Mouse (Mus musculus) CH12.LX (cell line): ENCODE data around the gene Syk. TPM values are rescaled to one million over a fixed set of nuclear protein-coding genes. Genes with fewer than 3 reads are reported as not detected.

Experiments used
- DNase-seq: peaks from one replicate; pipeline ENCODE4 v3.0.0-alpha.2; 2013; ENCODE audit errors: extremely low read depth
- H3K27ac ChIP-seq: 2 replicates; pipeline ENCODE4 v1.5.1; 2012; ENCODE audit warnings: low read depth, mild to moderate bottlenecking, control low read depth, moderate library complexity; ENCODE audit not compliant: insufficient read depth
- H3K27me3 ChIP-seq: replicated peaks from 2 replicates; pipeline ENCODE3; 2012; ENCODE audit warnings: inconsistent platforms
- H3K36me3 ChIP-seq, 2 experiments: replicated peaks in 1 of 2; 2 replicates each; pipeline versions ENCODE3 to v1.6.1; 2012; ENCODE audit warnings: inconsistent platforms in 1 of 2, low read length in 1 of 2, mild to moderate bottlenecking in 1 of 2, mixed read lengths in 1 of 2, moderate library complexity in 1 of 2; ENCODE audit not compliant: control insufficient read depth in 1 of 2, insufficient read depth in 1 of 2
- H3K4me1 ChIP-seq, 2 experiments: 2 replicates each; pipeline ENCODE4 v1.6.1; 2012; ENCODE audit warnings: inconsistent platforms in 1 of 2, moderate library complexity in 1 of 2; ENCODE audit not compliant: insufficient read depth in 2 of 2, control insufficient read depth in 1 of 2
- H3K4me2 ChIP-seq: 2 replicates; pipeline ENCODE4 v1.6.1; 2012; ENCODE audit warnings: low read depth, mild to moderate bottlenecking, control low read depth; ENCODE audit not compliant: poor library complexity, insufficient read depth, severe bottlenecking
- H3K4me3 ChIP-seq, 3 experiments: fragments of 150-350 bp in 1 of 3; sonication (generic) in 1 of 3; replicated peaks in 1 of 3; 2 replicates each; pipeline versions ENCODE3 to v1.5.1; 2011 to 2012; ENCODE audit warnings: low read depth in 2 of 3, low read length in 2 of 3, mild to moderate bottlenecking in 2 of 3, moderate library complexity in 2 of 3, control low read depth in 1 of 3, improper control_type of control experiment in 1 of 3, inconsistent platforms in 1 of 3, mixed read lengths in 1 of 3; ENCODE audit not compliant: poor library complexity in 1 of 3
- H3K79me2 ChIP-seq: replicated peaks from 2 replicates; pipeline ENCODE4 v1.6.1; 2012; ENCODE audit warnings: mild to moderate bottlenecking, moderate library complexity; ENCODE audit not compliant: control insufficient read depth, poor library complexity, insufficient read depth, severe bottlenecking; ENCODE audit errors: extremely low read depth
- H3K9ac ChIP-seq: 2 replicates; pipeline ENCODE4 v1.6.1; 2012; ENCODE audit warnings: low read depth, mild to moderate bottlenecking, control low read depth, moderate library complexity; ENCODE audit not compliant: insufficient read depth
- H3K9me3 ChIP-seq: replicated peaks from 2 replicates; pipeline ENCODE3; 2012; ENCODE audit warnings: low read length, inconsistent platforms, mixed read lengths
- BHLHE40 ChIP-seq: IDR thresholded peaks from 2 replicates; pipeline ENCODE4 v1.6.1; 2011; ENCODE audit warnings: mild to moderate bottlenecking, low read depth, low read length, improper control_type of control experiment
- CHD1 ChIP-seq: IDR thresholded peaks from 2 replicates; pipeline ENCODE4 v1.6.1; 2012; ENCODE audit warnings: low read depth, low read length, improper control_type of control experiment, inconsistent platforms
- CTCF ChIP-seq, 2 experiments: IDR thresholded peaks in 1 of 2; conservative IDR thresholded peaks in 1 of 2; 2 replicates each; pipeline ENCODE4 v1.5.1; 2011 to 2012; ENCODE audit warnings: low read depth in 2 of 2, low read length in 2 of 2, improper control_type of control experiment in 1 of 2, inconsistent platforms in 1 of 2, mild to moderate bottlenecking in 1 of 2, moderate library complexity in 1 of 2
- E2F4 ChIP-seq: IDR thresholded peaks from 2 replicates; pipeline ENCODE4 v1.6.1; 2011; ENCODE audit warnings: low read depth, low read length, improper control_type of control experiment; ENCODE audit not compliant: insufficient replicate concordance
- ELF1 ChIP-seq: IDR thresholded peaks from 2 replicates; pipeline ENCODE4 v1.6.1; 2014; ENCODE audit warnings: low read depth, mild to moderate bottlenecking, inconsistent platforms, low read length, improper control_type of control experiment
- EP300 ChIP-seq: IDR thresholded peaks from 2 replicates; pipeline ENCODE4 v1.6.1; 2011; ENCODE audit warnings: low read length, improper control_type of control experiment
- ETS1 ChIP-seq: conservative IDR thresholded peaks from 2 replicates; pipeline ENCODE4 v1.6.1; 2012; ENCODE audit warnings: low read depth, mild to moderate bottlenecking, inconsistent platforms, low read length, improper control_type of control experiment, moderate library complexity
- GABPA ChIP-seq: IDR thresholded peaks from 2 replicates; pipeline ENCODE4 v1.6.1; 2012; ENCODE audit warnings: low read depth, low read length, improper control_type of control experiment, inconsistent platforms; ENCODE audit not compliant: insufficient replicate concordance
- HCFC1 ChIP-seq: IDR thresholded peaks from 2 replicates; pipeline ENCODE4 v1.6.1; 2012; ENCODE audit warnings: low read depth, mild to moderate bottlenecking, inconsistent platforms, low read length, improper control_type of control experiment
- IRF4 ChIP-seq: IDR thresholded peaks from 2 replicates; pipeline ENCODE4 v1.6.1; 2014; ENCODE audit warnings: low read depth, mild to moderate bottlenecking, inconsistent platforms, low read length, improper control_type of control experiment
- JUN ChIP-seq: IDR thresholded peaks from 2 replicates; pipeline ENCODE4 v1.6.1; 2011; ENCODE audit warnings: low read depth, mild to moderate bottlenecking, low read length, improper control_type of control experiment, moderate library complexity; ENCODE audit not compliant: insufficient read depth
- JUND ChIP-seq: conservative IDR thresholded peaks from 2 replicates; pipeline ENCODE4 v1.6.1; 2011; ENCODE audit warnings: low read depth, low read length, improper control_type of control experiment
- KAT2A ChIP-seq: IDR thresholded peaks from 2 replicates; pipeline ENCODE4 v1.6.1; 2012; ENCODE audit warnings: low read length, improper control_type of control experiment, inconsistent platforms; ENCODE audit not compliant: insufficient replicate concordance
- MAX ChIP-seq: IDR thresholded peaks from 2 replicates; pipeline ENCODE4 v1.6.1; 2011; ENCODE audit warnings: low read length, improper control_type of control experiment
- MAZ ChIP-seq: IDR thresholded peaks from 2 replicates; pipeline ENCODE4 v1.6.1; 2012; ENCODE audit warnings: low read depth, mild to moderate bottlenecking, inconsistent platforms, low read length, improper control_type of control experiment, moderate library complexity
- MEF2A ChIP-seq: IDR thresholded peaks from 2 replicates; pipeline ENCODE4 v1.6.1; 2014; ENCODE audit warnings: low read depth, mild to moderate bottlenecking, inconsistent platforms, low read length, improper control_type of control experiment, borderline replicate concordance
- MXI1 ChIP-seq: IDR thresholded peaks from 2 replicates; pipeline ENCODE4 v1.6.1; 2011; ENCODE audit warnings: mild to moderate bottlenecking, low read depth, low read length, improper control_type of control experiment
- MYC ChIP-seq: IDR thresholded peaks from 2 replicates; pipeline ENCODE4 v1.6.1; 2011; ENCODE audit warnings: low read depth, mild to moderate bottlenecking, improper control_type of control experiment, low read length
- NELFE ChIP-seq: IDR thresholded peaks from 2 replicates; pipeline ENCODE4 v1.6.1; 2011; ENCODE audit warnings: low read depth, low read length, improper control_type of control experiment
- NRF1 ChIP-seq: IDR thresholded peaks from 2 replicates; pipeline ENCODE4 v1.6.1; 2014; ENCODE audit warnings: low read depth, mild to moderate bottlenecking, inconsistent platforms, low read length, improper control_type of control experiment, moderate library complexity
- PAX5 ChIP-seq: IDR thresholded peaks from 2 replicates; pipeline ENCODE4 v1.6.1; 2012; ENCODE audit warnings: low read length, inconsistent platforms, mixed read lengths
- POLR2A ChIP-seq: IDR thresholded peaks from 2 replicates; pipeline ENCODE4 v1.6.1; 2011; ENCODE audit warnings: low read depth, mild to moderate bottlenecking, improper control_type of control experiment, low read length
- POLR2AphosphoS2 ChIP-seq: IDR thresholded peaks from 2 replicates; pipeline ENCODE4 v1.6.1; 2011; ENCODE audit warnings: low read depth, low read length, improper control_type of control experiment
- RAD21 ChIP-seq: IDR thresholded peaks from 2 replicates; pipeline ENCODE4 v1.6.1; 2011; ENCODE audit warnings: low read depth, mild to moderate bottlenecking, low read length, improper control_type of control experiment, moderate library complexity
- RCOR1 ChIP-seq: conservative IDR thresholded peaks from 2 replicates; pipeline ENCODE4 v1.6.1; 2012; ENCODE audit warnings: low read depth, mild to moderate bottlenecking, inconsistent platforms, low read length, improper control_type of control experiment
- TBP ChIP-seq: conservative IDR thresholded peaks from 2 replicates; pipeline ENCODE4 v1.6.1; 2011; ENCODE audit warnings: low read depth, low read length, improper control_type of control experiment
- TCF12 ChIP-seq: IDR thresholded peaks from 2 replicates; pipeline ENCODE4 v1.6.1; 2014; ENCODE audit warnings: low read depth, mild to moderate bottlenecking, inconsistent platforms, low read length, improper control_type of control experiment
- UBTF ChIP-seq: IDR thresholded peaks from 2 replicates; pipeline ENCODE4 v1.6.1; 2012; ENCODE audit warnings: low read depth, mild to moderate bottlenecking, inconsistent platforms, low read length, improper control_type of control experiment, moderate library complexity
- USF2 ChIP-seq: conservative IDR thresholded peaks from 2 replicates; pipeline ENCODE4 v1.6.1; 2011; ENCODE audit warnings: low read depth, low read length, improper control_type of control experiment
- ZMIZ1 ChIP-seq: IDR thresholded peaks from 2 replicates; pipeline ENCODE4 v1.6.1; 2012; ENCODE audit warnings: low read depth, mild to moderate bottlenecking, inconsistent platforms, low read length, improper control_type of control experiment
- dilution Hi-C: fragments of 300-500 bp; cut with MboI; formaldehyde crosslinking; loops from 2 replicates; pipeline ENCODE4 v1.14.3; 2020; ENCODE audit warnings: low sequenced_read_pairs; ENCODE audit not compliant: extremely low pct_unique_long_range_greater_than_20kb, extremely low pct_ligation_motif_present
- in situ Hi-C: fragments of 300-500 bp; cut with MboI; formaldehyde crosslinking; loops from 3 replicates; pipeline ENCODE4 v1.14.3; 2019; ENCODE audit warnings: low sequenced_read_pairs, low pct_ligation_motif_present, low pct_unique_long_range_greater_than_20kb, mixed read lengths
- polyA plus RNA-seq: library from polyadenylated mRNA; unstranded; fragments of >175 nt; gene quantifications from 2 replicates; pipeline ENCODE4 v1.2.1, GENCODE M21; 2012; ENCODE audit warnings: low read depth; ENCODE audit not compliant: insufficient read length
- total RNA-seq, 2 experiments: library from RNA; depleted of rRNA; stranded (reverse); fragments of 300-350 nt in 1 of 2; fragments of >200 nt in 1 of 2; gene quantifications; 2 replicates each; pipeline ENCODE4 v1.2.3; 2012 to 2014

Syk gene
- total and polyA plus RNA-seq, 3 experiments, result 117 to 185 (median 163) TPM

DNA sequence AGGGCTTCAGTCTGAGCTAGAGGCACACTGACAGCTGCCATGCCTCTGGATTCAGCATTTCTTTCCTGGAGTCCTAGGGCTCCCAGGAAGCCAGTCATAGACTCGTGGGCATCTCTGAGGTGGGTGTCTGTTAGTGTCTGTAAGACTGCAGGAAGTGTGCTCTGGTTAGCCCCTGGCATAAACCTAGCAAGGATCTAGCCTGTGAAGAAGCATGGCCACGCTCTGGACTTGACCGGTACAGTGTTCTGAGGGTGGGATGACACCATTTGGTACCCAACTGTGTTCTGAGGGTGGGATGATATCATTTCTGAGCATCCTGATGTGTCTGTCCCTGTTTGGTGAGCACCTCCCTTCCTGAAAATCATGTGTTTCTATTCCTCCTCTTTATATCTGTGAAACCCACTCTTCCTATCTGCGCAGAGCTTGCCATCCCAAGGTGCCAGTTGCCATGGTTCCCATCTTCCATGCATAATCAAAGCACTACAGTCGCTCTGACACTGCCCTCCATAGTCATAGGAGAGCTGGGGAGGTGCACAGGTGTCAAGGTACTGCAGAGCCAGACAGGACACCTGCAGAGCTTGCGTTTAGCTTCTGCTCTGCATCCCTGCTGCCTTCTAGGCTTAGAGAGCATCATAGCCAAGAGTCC, 20.9 kb downstream of the Syk start:
- Histone ChIP-seq H3K4me3 (no peak overlapping the region), H3K4me2 (peak overlapping the region; percentile 74; the same call in 1 of the 2 replicates), H3K27me3 (no peaks in the 10 kb centered on the region), H3K9ac (peak overlapping the region; percentile 24; the same call in 1 of the 2 replicates), H3K4me1 (peaks cover 45 to 89% of the 10 kb centered on the region in 2 experiments), H3K36me3 (peaks cover 51 to 90% of the 10 kb centered on the region in 2 experiments), H3K27ac (peak overlapping the region; percentile 82), H3K79me2 (peaks cover 88% of the 10 kb centered on the region), H3K9me3 (peaks cover 8% of the 10 kb centered on the region)
- dilution Hi-C loops, result no loop called here
- in situ Hi-C loops, result no loop called here
- TF ChIP-seq KAT2A, result no peak
- TF ChIP-seq TCF12, result no peak
- TF ChIP-seq GABPA, result no peak
- TF ChIP-seq UBTF, result no peak
- no peak for TF ChIP-seq NRF1
- no peak for TF ChIP-seq ZMIZ1
- no peak for TF ChIP-seq JUND
- TF ChIP-seq MXI1, result no peak
- no peak for TF ChIP-seq CHD1
- no peak for TF ChIP-seq CTCF (conservative IDR thresholded peaks at IDR 0.05 in 1 of 2, IDR thresholded peaks at IDR 0.05 in 1 of 2; ENCODE audit: low read depth in 2 of 2, low read length in 2 of 2)
- TF ChIP-seq USF2, result no peak
- no peak for DNase-seq

DNA sequence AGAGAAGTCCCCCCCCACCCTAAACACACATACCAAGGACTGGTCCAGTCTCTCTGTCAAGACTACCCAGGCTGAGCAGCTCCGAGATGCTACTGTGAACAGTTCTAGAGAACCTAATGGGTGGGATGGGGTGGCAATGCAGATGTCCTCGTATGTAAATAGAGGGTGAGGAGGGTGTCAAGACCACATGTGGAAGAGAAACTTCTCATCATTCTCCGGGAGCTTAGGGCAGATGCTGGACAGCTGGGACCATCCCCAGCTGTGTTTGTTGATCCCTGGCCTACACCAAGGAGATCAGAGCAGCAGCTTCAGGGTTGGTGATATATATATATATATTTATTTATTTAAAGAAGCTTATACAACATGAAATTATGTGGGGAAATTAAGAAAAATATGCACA, 22.0 kb downstream of the Syk start:
- H3K27me3 ChIP-seq, result no peaks in the 10 kb centered on the region
- H3K9ac ChIP-seq, result peak overlapping the region; percentile 27; the same call in 1 of the 2 replicates
- peak overlapping the region; percentile 87; the same call in 1 of the 2 replicates for H3K27ac ChIP-seq
- H3K4me1 ChIP-seq, result peaks cover 55 to 95% of the 10 kb centered on the region in 2 experiments
- peaks cover 53 to 90% of the 10 kb centered on the region in 2 experiments for H3K36me3 ChIP-seq
- in situ Hi-C loops, result no loop called here
- peaks cover 89% of the 10 kb centered on the region for H3K79me2 ChIP-seq
- H3K4me3 ChIP-seq, result peak overlapping the region in 1 of 3 experiments; percentile 17
- H3K4me2 ChIP-seq, result peak overlapping the region; percentile 74
- dilution Hi-C loops, result no loop called here
- peak; percentile 56 for DNase-seq
- H3K9me3 ChIP-seq, result peaks cover 8% of the 10 kb centered on the region
- TF ChIP-seq MXI1, result peak; percentile 64; the same call in 1 of the 2 replicates
- no peak for TF ChIP-seq NRF1
- TF ChIP-seq HCFC1, result no peak
- peak; percentile 33; the same call in 1 of the 2 replicates for TF ChIP-seq POLR2A
- peak; percentile 68; the same call in 1 of the 2 replicates for TF ChIP-seq MAZ
- peak; percentile 76 for TF ChIP-seq MYC
- TF ChIP-seq ETS1, result peak; percentile 81
- TF ChIP-seq ZMIZ1, result no peak
- no peak for TF ChIP-seq RCOR1
- TF ChIP-seq TBP, result no peak
- TF ChIP-seq KAT2A, result no peak
- TF ChIP-seq EP300, result peak; percentile 52; the same call in 1 of the 2 replicates
- TF ChIP-seq IRF4, result peak; percentile 29; the same call in 1 of the 2 replicates
- peak; percentile 86 for TF ChIP-seq TCF12
- TF ChIP-seq MEF2A, result no peak
- no peak for TF ChIP-seq PAX5
- TF ChIP-seq BHLHE40, result 0 out of 2 replicates have a peak, but pooled peaks have one; percentile 9
- no peak for TF ChIP-seq CHD1
- no peak for TF ChIP-seq NELFE
- no peak for TF ChIP-seq POLR2AphosphoS2
- no peak for TF ChIP-seq ELF1
- no peak for TF ChIP-seq E2F4
- TF ChIP-seq GABPA, result no peak
- TF ChIP-seq JUN, result no peak
- TF ChIP-seq MAX, result peak; percentile 61
- TF ChIP-seq CTCF (conservative IDR thresholded peaks at IDR 0.05 in 1 of 2, IDR thresholded peaks at IDR 0.05 in 1 of 2; ENCODE audit: low read depth in 2 of 2, low read length in 2 of 2), result no peak
- TF ChIP-seq JUND, result no peak
- TF ChIP-seq RAD21, result no peak
